Mouse (Mus musculus) kidney, embryonic 14.5 days (tissue): Measurements from ENCODE around the gene Pax2. TPM values are rescaled to one million over a fixed set of nuclear protein-coding genes. Genes with fewer than 3 reads are reported as not detected.

Experiments
- ATAC-seq: fragments of 200-750 bp; cut with Nextera tagmentation; 2 replicates; pipeline ENCODE4 v1.8.0; 2017; ENCODE audit warnings: moderate number of reproducible peaks, mild to moderate bottlenecking, moderate TSS enrichment, moderate library complexity; ENCODE audit not compliant: low FRiP score, low TSS enrichment
- H3K27ac ChIP-seq: fragments of 300-500 bp; sonication (generic); 2 replicates; pipeline ENCODE4 v1.5.1; 2014; ENCODE audit warnings: low read depth, mild to moderate bottlenecking, low read length, moderate library complexity, mixed read lengths
- H3K27me3 ChIP-seq: fragments of 300-500 bp; sonication (generic); 2 replicates; pipeline ENCODE4 v1.6.1; 2014; ENCODE audit warnings: mild to moderate bottlenecking, low read length; ENCODE audit not compliant: control insufficient read depth, insufficient read depth
- H3K36me3 ChIP-seq: fragments of 300-500 bp; sonication (generic); 2 replicates; pipeline ENCODE4 v1.6.1; 2014; ENCODE audit warnings: low read length, mixed read lengths; ENCODE audit not compliant: control insufficient read depth, insufficient read depth
- H3K4me1 ChIP-seq: fragments of 300-500 bp; sonication (generic); 2 replicates; pipeline ENCODE4 v1.6.1; 2014; ENCODE audit warnings: low read length, mixed read lengths; ENCODE audit not compliant: control insufficient read depth, insufficient read depth
- H3K4me2 ChIP-seq: fragments of 300-500 bp; sonication (generic); replicated peaks from 2 replicates; pipeline ENCODE4 v1.6.1; 2014; ENCODE audit warnings: low read depth, mild to moderate bottlenecking, low read length
- H3K4me3 ChIP-seq: fragments of 300-500 bp; sonication (generic); 2 replicates; pipeline ENCODE4 v1.5.1; 2014; ENCODE audit warnings: mild to moderate bottlenecking, low read length
- H3K9ac ChIP-seq: fragments of 300-500 bp; sonication (generic); 2 replicates; pipeline ENCODE4 v1.6.1; 2014; ENCODE audit warnings: low read depth, mild to moderate bottlenecking, low read length, moderate library complexity
- H3K9me3 ChIP-seq: fragments of 300-500 bp; sonication (generic); 2 replicates; pipeline ENCODE4 v1.6.1; 2016; ENCODE audit warnings: low read length; ENCODE audit not compliant: control insufficient read depth
- WGBS: fragments of 180-500 bp; shearing (Covaris S2); extraction: QIAGEN DNeasy Blood & Tissue Kit; methylation state at CpG from one replicate; pipeline ENCODE4 v1.1.7; 2014; 5-methylcytosine and 5-hydroxymethylcytosine counted together
- polyA plus RNA-seq: library from polyadenylated mRNA; unstranded; fragments of >200 nt; fragmentation: Nextera tagmentation; extraction: Ambion mirVana; gene quantifications from 2 replicates; pipeline ENCODE4 v1.2.1, GENCODE M21; 2014

Pax2 gene
- polyA plus RNA-seq, 1 experiment from 2014 or later: 55.9 TPM

DNA sequence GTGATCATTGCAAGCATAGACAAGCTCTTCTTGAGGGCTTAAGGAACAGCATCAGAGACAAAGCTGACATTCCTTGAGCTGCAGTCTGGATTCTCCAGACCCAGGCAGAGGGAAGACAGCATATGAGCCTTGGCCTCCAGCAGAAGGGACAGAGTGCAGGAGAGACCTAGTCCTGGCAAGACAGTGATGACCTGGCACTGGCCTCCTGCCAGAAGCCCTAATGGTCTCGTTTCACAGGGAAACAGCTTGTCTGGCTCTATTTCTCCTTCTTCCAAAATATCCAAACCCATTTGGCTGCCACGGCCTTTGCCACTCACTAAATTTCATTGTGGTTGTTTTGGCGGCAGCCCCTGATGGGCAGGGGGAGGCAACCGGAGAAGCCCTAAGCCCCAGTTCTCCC is 36.1 kb downstream of the Pax2 start:
- no peak overlapping the region for H3K27ac ChIP-seq

GRCm38 (mm10) chr19:44797110-44798060 is 41.5 kb downstream of the Pax2 start:
- Histone ChIP-seq H3K9ac (no peak overlapping the region), H3K36me3 (peaks cover 53% of the 10 kb centered on the region), H3K27me3 (no peaks in the 10 kb centered on the region), H3K4me2 (no peak overlapping the region), H3K9me3 (no peaks in the 10 kb centered on the region), H3K4me1 (peaks cover 32% of the 10 kb centered on the region), H3K4me3 (no peak overlapping the region), H3K27ac (peak overlapping the region; percentile 17; the same call in 1 of the 2 replicates)
- ATAC-seq: no peak
- WGBS: 12% methylated on average over 21 of the region's 21 CpGs

More for the DNA sequence above, 36.1 kb downstream of the Pax2 start:
- Histone ChIP-seq H3K36me3 (peaks cover 65% of the 10 kb centered on the region), H3K4me1 (peaks cover 16% of the 10 kb centered on the region), H3K4me2 (no peak overlapping the region), H3K4me3 (no peak overlapping the region), H3K9me3 (no peaks in the 10 kb centered on the region), H3K27me3 (no peaks in the 10 kb centered on the region), H3K9ac (no peak overlapping the region)
- no peak for ATAC-seq
- WGBS: 48% methylated on average over 4 of the region's 4 CpGs

- Histone ChIP-seq H3K9ac (no peak overlapping the region), H3K4me1 (peaks cover 30% of the 10 kb centered on the region), H3K4me3 (no peak overlapping the region), H3K36me3 (peaks cover 53% of the 10 kb centered on the region), H3K4me2 (no peak overlapping the region), H3K9me3 (no peaks in the 10 kb centered on the region), H3K27ac (no peak overlapping the region), H3K27me3 (no peaks in the 10 kb centered on the region)
- ATAC-seq: no peak
- 75% methylated on average over 6 of the region's 6 CpGs for WGBS
These were observed 42.9 kb downstream of the Pax2 start for GRCm38 (mm10) chr19:44798731-44799130.

DNA sequence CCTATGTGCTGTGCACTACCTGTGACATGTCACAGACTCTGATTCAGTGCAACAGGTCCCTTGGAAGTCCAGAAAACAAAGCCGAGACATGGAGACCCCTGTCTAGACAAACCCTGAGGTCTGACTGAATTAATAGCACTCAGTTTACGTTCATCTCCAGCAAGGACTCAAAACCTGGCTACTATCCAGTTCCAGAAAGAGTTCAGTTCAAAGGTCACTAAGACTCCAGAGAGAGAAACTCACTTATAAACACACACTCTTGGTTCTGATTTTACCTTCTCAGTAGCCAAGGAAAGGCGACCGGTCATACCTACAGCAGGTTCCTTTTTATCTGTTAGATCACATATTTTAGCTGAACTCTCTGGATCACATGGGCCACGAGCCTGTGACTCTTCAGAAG is 43.3 kb downstream of the Pax2 start:
- peaks cover 30% of the 10 kb centered on the region for H3K4me1 ChIP-seq
- no peak overlapping the region for H3K4me2 ChIP-seq
- H3K9ac ChIP-seq: no peak overlapping the region
- H3K27me3 ChIP-seq: no peaks in the 10 kb centered on the region
- WGBS: 46% methylated on average over 5 of the region's 5 CpGs
- H3K9me3 ChIP-seq: no peaks in the 10 kb centered on the region
- H3K4me3 ChIP-seq: no peak overlapping the region
- H3K27ac ChIP-seq: no peak overlapping the region
- ATAC-seq: no peak
- peaks cover 55% of the 10 kb centered on the region for H3K36me3 ChIP-seq

DNA sequence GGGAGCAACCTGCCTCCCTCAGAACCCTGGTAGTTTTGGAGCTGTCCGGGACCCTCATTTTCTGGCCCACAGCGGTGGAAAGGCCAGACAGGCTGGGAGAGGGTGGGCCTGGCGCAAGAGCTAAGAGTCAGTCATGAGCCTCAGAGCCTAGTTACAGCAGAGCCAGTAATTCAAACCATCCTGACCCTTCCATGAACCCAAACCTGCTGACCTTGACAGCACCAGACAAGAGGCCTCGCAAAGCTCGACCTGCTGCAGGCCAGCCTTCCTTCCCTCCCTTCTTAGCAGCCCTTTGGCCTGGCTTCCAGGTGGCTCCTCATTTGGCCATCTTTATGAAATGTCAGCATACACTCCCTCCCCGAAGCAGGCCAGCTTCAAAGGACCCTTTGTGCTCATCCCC is 44.5 kb downstream of the Pax2 start:
- Histone ChIP-seq H3K4me3 (no peak overlapping the region), H3K36me3 (peaks cover 55% of the 10 kb centered on the region), H3K9ac (no peak overlapping the region), H3K4me1 (peaks cover 30% of the 10 kb centered on the region), H3K9me3 (no peaks in the 10 kb centered on the region), H3K4me2 (no peak overlapping the region), H3K27me3 (no peaks in the 10 kb centered on the region), H3K27ac (no peak overlapping the region; the same call in 1 of the 2 replicates)
- WGBS: 16% methylated on average over 6 of the region's 6 CpGs
- ATAC-seq: peak; percentile 47; the same call in 1 of the 2 replicates

GRCm38 (mm10) chr19:44808734-44809133 is 52.9 kb downstream of the Pax2 start:
- Histone ChIP-seq H3K27me3 (no peaks in the 10 kb centered on the region), H3K27ac (no peak overlapping the region), H3K36me3 (peaks cover 49% of the 10 kb centered on the region), H3K9ac (no peak overlapping the region), H3K4me1 (peaks cover 12% of the 10 kb centered on the region; the same call in 1 of the 2 replicates), H3K9me3 (no peaks in the 10 kb centered on the region), H3K4me2 (no peak overlapping the region), H3K4me3 (no peak overlapping the region)
- no peak for ATAC-seq
- 25% methylated on average over 8 of the region's 8 CpGs for WGBS

GRCm38 (mm10) chr19:44812666-44813429 is 57.0 kb downstream of the Pax2 start:
- Histone ChIP-seq H3K9ac (no peak overlapping the region), H3K4me1 (peaks cover 22% of the 10 kb centered on the region; the same call in 1 of the 2 replicates), H3K4me3 (no peak overlapping the region), H3K9me3 (no peaks in the 10 kb centered on the region), H3K4me2 (no peak overlapping the region), H3K27ac (no peak overlapping the region), H3K27me3 (no peaks in the 10 kb centered on the region), H3K36me3 (peaks cover 50% of the 10 kb centered on the region)
- peak; percentile 36; the same call in 1 of the 2 replicates for ATAC-seq
- WGBS: 45% methylated on average over 12 of the region's 13 CpGs

DNA sequence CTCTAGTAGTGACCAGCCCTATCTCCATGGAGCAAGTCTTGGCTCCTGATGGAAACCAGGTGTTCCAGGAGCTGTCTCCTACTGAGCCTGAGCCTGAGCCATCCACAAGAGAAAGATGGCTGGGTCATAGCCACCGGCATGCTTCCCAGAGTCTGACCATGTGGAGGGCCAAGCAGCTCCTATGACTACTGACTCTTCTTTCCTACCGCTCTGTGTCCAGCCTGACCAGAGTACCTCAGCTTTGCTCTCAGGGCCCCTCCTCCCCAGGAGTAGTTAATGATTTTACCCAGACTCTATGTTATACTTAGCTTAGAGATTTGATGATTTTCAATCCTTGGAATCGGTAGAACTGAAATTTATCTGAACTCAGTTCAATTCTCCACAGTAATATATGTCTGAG is 59.3 kb downstream of the Pax2 start:
- no peak overlapping the region for H3K27ac ChIP-seq
- H3K9ac ChIP-seq: no peak overlapping the region
- H3K4me1 ChIP-seq: peaks cover 22% of the 10 kb centered on the region; the same call in 1 of the 2 replicates
- H3K4me3 ChIP-seq: no peak overlapping the region
- H3K27me3 ChIP-seq: no peaks in the 10 kb centered on the region
- no peak overlapping the region for H3K4me2 ChIP-seq
- H3K36me3 ChIP-seq: peaks cover 66% of the 10 kb centered on the region
- WGBS: 87% methylated on average over 3 of the region's 3 CpGs
- H3K9me3 ChIP-seq: no peaks in the 10 kb centered on the region
- ATAC-seq: no peak
